Mouse (Mus musculus) thymus, postnatal 25 days (tissue): ENCODE measurements around the gene Gse1.

Experiments used
- DNase-seq: peaks from one replicate; pipeline ENCODE4 v3.0.0; 2022

Gse1 gene

DNA sequence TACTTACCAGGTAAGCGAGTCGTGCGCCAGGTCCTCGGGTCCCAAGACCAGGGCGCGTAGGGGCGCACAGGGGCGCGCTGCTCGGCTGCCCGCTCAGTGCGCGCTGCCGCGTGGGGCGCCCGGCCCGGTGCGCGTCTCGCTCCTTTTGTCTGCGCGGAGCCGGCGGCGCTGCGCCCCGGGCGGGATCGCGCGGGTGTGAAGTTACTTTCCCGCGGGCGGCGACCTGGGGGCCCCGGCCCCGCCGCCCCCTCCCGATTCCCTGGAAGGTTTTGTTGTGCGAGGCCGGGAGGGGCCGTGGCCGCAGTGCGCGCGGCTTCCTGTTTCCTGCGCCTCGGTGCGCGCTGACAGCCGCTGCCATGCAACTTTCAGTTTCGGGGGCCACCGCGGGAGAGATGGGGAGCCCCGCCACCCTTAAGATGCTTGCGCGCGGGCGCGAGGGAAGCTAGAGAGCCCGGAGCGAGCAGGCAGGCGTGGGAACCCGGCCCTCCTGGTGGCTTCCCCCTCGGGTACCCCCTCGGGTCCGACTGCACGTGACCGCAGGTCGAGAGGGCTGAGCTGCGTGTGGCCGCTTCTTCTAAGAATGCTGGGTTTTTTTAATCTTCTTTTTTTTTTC, 261.0 kb downstream of the Gse1 start:
- peak; percentile 93 for DNase-seq

DNA sequence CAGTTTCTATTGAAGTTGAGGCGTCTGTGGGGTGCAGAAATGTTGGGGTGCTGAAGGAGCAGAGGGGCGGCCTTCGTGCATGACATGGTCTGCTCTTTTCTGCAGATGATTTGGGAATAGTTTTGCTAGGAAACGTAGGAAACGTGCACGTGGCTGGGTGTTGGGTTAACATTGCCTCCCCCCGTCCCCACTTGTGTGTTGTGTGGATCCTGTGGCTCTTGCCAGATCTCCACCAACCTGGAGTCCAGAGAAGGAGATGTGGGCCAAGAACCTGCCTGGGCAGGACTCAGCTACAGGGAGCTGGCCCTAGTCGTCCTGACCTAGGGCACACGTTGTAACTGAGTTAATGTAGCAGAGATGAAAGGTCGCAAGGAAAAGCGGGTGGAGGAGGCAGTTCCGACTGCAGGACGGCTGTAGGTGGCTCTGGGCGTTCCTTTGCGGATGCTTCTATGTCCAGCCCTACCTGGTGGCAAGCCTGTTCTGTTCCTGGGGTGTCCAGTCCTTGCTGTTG, 261.6 kb downstream of the Gse1 start:
- peak; percentile 50 for DNase-seq

DNA sequence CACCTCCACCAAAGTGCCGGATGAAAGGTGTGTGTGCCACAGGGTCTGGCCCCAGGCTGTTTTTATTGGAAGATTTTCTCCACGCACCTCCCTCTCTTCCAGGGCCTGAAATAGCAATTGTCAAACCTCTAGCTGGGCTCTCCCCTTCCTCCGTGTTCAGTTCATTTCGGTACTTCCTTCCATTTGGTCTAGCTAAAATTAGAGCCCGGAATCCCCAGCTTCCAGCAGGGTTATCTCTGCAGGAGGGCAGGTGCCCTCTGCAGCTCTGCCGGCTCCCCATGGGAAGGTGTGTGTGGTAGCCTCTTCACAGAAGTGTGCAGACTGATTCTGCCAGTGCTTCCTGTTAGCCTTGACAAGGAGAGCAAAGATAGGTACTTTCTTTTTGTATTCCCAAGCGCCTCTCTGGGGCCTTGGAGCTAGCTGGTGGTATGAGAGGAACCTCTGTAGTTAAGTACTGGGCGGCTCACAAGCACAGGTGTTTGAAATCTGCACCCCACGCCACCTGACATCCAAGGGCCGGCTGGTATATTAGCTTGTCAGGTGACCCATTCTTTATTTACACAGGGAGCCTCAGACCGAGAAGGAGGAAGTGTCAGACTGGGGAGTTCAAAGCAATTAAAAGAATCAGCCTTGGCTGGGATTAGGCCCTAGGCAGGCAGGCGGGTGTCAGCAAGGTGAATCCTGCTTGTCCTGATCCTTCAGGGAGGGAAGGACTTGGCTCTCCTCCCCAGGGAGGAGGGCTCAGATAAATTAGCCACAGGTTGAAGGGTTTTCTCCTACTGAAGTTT, 262.3 kb downstream of the Gse1 start:
- DNase-seq, result peak; percentile 50

DNA sequence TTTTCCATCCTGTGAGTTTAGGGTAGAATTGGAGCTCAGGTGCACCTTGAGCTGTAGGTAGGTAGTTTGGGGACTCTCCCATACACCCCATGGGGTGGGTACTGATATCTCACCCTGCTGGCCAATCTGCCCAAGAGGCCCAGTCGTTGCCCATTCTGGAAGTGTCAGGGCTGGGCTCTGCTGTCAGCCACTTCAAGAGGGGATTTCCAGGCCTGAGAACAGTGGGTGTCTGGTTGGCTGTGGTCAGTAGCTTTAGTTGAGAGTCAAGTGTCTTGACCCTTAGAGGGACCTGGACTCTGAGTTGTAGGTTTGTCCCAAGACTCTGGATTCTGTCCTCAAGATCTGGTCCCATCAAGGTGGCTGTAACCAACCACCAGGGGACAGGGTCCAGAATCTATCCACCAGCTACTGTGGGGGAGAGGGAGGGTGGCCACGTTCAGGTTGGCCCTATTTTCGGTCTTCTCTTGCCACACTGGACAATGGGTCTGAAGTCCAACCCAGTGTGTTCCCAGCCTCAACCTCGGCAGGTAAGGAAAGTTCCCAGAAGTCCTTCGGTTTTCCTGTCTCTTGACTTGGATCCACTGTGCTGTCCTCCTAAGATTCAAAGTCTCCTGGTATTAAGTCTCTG, 263.0 kb downstream of the Gse1 start:
- no peak for DNase-seq

DNA sequence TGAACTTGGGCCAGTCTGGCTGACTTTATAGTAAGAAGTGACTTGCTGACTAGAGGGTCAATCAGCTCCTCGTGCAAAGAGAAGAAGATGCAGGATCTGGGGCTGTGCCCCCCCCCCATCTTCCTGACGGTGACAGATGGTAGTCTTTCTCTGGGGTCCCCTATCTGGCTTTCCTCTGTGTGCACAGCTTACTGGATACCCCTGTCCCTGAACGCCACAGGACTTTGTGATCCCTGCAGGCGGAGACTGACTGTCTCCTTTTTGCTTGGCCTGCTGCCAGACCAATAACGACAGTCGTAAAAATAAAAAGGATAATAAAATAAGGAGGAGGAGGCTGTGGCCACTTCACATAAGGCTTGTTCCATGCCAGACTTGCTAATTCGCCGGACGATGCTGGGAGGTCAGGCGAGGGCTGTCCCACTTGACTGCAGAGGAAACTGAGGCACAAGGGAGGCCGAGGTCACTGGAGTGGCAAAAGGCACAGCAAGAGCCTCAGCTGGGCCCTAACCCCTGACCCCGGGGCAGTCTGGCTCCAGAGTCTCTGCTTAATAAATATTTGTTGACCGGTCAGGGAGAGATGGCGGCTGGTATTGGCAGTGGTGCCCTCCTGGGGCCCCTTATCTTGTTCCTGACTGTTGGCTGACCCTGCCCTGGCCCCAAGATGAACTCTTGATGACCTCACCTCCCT, 264.1 kb downstream of the Gse1 start:
- no peak for DNase-seq

DNA sequence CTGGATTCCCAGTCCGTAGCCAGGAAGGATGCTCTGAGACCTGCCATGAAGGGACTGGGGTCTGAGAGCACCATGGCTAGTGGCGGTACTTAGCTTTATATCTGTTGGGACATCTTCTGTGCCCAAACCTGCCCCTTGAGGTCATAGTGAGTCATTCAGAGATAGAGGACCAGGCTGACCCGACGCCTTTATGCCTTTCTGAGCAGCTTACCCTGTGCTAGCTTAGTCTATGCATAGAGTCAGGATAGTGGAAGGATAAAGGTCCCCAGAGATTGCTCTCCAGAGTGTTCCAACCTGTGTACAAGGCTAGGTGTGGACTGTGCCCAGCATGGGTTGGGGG, 264.6 kb downstream of the Gse1 start:
- DNase-seq, result no peak

DNA sequence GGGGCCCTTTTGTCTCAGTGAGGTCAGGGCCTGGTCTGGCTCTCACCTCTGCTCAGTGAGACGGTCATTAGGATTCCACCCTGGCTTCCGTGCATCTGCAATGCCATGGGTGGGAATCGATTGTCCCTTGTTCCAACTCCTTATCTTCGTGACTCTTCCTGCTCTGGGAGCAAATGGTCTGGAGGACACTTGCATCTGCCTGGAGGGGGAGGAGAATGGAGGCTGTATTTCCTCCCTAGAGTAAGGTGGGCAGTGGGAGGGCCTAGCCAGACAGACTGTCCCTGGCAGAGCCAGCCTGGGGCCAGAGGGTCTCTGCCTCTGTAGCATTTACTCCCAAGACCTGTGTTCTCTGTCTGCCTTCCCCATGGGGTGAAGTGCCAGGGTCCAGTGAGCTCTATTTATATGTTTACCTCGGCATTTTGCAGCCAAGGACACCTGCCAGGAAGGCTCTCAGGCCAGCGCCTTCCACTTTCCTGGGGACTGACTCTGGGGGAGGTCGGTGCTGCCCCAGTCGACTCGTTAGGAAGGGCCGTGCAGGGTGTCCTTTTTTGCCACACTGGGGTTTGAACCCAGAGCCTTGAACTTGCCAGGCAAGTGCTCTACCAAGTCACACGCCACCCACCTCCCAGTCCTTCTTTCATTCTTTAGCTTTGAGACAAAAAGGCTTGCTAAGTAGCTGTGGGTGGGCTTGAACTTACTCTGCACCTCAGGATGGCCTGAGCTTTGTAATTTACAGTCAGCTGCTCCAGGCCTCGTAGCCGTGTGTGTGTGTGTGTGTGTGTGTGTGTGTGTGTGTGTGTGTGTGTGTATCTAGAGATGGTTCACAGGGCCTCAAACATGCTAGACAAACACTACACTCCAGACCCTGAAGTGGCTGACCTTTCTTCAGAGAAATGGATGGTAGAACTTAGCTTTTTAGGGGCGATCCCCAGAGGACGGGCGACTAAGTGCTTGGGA, 265.5 kb downstream of the Gse1 start:
- no peak for DNase-seq

DNA sequence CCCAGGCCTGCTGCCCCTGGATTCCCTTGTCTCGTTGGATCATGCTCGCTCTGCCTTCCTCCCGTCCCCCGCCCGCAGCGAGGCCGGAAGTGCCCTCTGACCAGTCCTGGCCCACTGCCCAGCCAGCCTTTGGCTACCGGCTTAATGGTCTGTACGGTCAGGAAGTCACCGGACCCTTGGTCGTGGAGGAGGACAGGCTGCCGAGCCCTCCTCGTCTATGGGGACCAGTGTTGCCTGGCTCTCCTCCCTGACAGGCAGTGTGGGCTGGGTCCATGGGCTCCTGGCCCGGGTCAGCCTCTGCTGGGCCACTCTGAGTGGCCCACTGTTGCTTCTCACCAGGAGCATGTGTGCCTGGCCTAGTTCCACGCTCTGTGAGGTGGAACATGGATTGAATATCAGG, 266.6 kb downstream of the Gse1 start:
- DNase-seq, result no peak

DNA sequence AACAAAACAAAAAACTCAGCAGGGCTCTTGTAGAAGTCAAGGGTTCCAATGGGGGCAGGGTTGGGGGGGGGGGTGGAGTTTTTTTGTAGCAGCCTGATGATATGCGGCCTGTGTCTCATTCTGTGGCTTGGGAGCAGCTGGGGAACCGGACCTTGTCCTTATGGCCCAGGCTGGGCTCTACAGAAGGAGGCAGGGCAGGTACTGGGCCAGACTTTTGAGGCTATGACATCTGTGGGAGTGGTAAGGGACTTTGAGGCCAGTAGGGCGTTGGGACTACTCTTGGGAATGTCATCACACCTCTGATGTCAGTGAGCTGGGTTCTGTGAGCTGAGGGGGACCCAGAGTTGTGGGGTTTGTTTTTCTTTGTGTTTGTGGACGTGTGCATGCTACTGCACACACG, 267.2 kb downstream of the Gse1 start:
- no peak for DNase-seq

DNA sequence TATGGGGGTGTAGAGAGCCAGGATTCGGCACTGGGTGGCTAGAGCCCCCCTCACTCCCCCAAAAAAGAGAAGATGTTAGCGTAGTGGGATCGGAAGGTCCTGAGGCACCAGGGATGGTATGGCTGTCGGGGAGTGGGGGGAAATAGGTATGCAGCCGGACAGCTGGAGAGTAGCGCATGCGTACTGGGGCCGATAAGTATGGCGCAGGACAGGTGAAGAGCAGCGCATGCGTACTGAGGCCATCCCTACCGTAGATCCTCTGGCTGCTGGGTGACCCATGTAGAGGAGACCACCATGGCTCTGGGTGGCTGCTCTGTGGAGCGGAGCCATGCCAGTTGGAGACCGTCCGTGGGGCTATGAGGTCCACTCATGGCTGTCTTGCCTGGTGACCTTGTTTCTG, 268.2 kb downstream of the Gse1 start:
- no peak for DNase-seq

DNA sequence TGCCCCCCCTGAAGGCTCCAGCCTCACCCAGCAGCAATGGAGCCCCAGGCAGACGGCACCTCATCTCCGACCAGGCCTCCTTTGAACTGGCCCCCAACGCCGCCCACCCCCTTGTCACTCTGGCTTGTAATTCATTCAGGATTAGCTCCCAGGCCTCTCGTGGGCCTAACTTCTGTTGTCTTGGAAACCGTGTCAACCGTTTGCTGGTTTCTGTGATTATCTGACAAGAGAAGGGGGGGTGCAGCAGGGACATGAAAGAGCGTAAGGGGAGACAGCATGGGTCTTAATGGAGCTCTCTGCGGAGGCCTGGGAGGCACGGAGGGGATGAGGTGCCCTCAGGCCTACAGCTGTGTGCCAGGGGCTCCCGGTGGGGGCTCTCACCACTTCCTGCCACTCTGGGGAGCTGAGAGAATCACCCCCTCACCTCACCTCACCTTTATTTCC, 269.3 kb downstream of the Gse1 start:
- peak; percentile 88 for DNase-seq

DNA sequence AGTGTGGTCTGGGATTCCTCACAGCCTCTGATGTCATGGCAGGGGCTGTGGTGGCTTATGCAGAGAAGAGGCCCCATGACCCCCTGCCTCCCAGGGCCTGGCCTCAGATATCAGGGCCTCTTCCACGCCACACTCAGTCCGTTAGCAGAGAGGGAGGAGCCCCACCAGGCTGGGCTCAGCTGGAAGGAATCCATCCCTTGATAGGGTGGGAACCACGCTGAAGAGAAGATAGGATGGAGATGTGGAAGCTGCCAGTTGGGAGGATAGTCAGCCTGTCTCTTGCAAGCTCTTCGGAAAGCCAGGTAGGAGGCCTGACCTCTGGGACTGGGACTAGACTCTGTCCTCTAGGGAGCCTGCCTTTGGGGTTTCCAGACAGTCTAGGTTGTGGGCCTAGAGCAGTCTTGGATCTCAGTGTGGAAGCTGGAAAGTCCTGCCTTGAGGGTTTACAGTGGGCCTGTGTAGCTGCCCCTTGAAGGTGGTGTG, 270.1 kb downstream of the Gse1 start:
- no peak for DNase-seq

DNA sequence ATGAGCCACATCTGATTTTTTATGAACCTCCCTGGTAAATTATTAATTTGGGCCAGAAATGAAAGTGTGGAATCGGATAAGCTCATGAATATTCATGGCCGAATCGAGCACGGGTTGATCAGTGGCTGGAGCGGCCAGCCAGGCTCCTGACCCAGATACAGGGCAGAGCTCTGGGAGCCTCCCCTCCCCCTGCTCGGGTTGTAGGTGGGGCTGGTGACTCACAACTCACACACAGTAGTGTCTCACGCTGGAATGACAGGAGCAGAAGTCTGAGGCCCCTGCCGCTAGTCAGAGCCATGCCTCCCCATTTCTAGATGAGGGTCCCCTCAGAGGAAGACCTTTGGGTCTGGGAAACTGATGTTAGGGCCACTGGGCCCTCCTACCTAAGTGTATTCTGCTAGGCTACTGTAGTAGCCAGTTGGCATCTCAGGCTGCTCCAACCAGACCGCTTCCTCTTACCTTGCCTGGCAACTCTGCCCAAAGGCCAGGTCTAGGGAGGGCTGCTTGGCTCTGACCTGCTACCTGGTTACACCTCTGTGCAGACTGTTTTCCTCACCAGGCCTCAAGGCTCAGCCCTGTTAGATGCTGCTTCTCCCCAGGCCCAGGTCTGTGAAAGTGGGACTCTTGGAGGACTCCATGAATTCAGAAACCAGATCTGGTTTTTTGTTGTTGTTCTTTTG, 270.8 kb downstream of the Gse1 start:
- DNase-seq, result no peak

DNA sequence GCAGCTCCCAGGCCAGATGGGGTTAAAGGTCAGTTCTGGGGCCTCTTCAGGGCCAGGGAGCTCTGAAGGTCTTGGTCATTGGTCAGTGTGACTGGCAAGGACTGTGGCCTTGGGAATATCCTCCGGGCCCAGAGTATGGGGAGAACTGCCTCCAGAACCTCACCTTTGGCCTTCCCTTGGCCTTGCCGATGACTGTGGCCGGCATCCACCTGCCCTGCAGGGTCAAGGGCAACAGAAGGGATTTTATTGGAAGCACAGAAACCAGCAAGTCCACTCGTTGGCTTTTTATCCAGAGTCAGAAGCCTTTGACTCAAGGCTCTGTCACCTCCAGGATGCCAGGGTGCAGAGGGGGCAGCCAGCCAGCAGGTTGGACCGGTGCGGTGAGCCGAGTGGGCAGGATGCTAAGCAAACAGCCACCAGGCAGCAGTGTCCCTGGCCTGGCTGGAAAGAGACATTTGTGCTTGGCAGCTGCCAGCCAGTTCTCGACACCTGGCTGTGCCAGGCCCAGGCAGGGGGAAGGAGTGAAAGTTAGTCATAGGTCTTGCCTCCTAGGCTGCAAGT, 272.5 kb downstream of the Gse1 start:
- DNase-seq, result peak; percentile 51

DNA sequence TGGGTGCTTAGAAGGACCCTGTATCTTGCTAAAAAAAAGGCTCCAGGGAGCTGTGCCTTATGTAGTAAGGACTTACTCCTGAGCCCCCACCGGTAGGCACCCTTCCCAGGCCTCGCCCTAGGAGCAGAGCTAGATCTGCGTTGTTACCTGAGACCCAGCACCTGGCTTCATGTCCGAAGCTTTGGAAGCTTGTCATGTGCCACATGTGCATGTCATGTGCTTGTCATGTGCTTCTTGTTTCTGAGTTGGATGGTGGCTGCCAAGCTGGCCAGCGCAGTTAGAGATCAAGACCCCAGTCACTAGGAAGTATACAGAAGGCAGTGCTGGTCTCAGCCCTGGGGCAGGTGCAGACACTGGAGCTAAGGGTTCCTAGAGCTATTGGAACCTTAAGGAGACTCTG, 273.2 kb downstream of the Gse1 start:
- DNase-seq, result no peak

DNA sequence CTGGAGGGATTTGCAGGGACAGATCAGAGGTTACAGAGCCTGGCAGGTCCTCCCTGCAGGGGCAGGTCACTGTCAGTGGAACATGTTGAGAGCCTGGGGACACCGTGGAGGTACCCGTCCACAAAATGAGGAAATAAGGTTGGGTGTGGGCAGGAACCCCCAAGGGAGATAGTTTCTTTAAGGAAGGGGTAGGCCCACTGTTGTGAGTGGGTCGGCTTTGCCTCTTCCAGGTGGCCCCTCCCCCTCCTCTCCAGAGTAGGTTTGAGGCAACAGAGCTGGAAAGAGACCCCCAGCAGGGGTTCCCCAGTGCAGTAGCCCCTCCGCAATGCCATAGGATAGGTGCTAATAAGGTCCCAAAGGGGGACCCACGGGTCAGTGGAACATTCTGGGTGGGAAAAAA, 274.2 kb downstream of the Gse1 start:
- no peak for DNase-seq

DNA sequence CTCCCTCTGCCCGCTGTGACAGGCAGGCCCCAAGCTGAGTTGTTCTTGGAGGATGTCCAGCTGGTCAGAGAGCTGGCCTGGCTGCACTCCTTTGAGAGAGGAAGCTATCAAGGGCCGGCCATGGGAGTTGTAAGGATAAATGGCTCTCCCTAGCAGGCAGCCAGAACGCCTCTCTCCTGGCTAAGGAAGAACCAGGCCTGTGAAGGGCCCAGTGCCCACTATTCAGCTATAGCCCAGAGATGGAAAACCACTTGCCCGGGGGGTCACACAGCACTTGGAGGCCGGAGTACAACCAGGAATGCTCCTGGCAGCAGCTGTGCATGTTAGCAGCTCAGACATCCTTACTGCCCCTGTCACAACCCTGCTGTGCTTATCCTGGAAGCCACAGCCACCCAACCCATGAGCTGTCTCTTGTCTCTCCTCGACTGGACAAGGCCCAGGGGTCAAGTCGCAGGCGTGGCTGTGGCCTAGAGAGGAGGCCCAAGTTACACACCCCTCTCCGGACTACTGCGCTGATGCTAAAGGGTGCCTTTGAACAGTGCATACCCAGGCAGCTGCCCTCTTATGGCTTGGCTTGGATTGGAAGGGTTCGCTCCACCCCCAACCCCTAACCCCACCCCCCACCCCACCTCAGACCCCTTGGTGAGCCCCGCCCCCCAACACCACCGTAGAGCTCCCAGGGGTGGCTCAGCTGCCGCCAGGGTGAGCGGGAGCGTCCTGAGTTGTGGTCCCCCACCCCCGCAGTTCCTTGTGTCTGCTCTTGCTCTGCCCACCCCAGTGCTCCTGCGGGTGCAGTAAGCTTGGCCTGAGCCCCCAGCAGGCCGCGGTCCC, 276.2 kb downstream of the Gse1 start:
- peak; percentile 84 for DNase-seq

DNA sequence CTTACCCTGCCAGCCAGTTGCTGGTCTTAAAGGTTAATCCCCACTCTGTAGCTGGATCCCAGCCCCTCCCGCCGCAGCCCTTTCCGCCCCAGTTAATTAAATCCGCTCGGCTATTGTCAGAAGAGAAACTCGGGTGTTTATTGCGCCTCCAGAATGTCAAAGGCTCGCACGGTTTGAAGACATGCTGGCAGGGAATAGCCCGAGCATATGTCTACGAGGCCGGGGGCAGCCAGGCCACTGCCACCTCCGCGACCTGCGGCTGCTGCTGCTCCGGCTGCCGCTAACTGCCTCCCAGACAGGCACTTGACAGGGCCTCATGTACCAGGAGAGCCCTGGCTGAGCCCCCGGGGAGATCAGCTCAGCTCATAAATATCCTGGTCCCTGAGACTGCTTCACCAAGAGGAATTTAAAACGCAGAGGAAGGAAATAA, 276.8 kb downstream of the Gse1 start:
- DNase-seq, result peak; percentile 64

DNA sequence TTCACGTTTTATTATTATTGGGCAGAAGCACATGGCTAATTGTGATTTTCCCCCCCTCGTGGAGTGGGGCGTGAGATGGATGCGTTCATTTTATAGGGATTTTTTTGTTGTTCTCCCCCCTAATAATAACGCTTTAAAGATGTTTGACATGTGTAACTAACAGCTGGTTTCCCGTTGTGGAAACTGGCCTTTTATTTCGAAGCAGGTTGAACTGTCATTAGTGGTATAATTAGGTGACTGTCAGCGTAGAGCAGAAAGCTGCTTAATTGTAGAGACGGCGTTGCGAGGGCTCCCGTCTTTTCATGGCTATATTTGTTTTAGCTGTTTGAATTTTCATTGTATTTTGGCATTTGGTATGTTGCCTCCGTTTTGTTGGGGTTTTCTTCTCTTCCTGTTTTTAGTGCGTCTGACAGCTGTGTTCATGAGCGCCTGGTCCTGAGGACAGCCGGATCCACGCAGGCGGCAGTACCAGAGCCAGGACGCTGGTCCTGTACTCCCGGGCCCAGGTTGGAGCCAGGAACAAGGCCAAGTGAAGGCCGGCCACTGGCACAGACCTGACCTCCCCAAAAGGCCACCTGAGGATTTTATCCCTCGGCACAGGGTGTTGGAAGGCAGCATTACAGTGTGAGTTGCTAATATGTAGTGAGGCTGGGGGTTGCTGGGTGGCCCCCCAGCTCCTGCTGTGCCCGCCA, 277.5 kb downstream of the Gse1 start:
- DNase-seq, result no peak

DNA sequence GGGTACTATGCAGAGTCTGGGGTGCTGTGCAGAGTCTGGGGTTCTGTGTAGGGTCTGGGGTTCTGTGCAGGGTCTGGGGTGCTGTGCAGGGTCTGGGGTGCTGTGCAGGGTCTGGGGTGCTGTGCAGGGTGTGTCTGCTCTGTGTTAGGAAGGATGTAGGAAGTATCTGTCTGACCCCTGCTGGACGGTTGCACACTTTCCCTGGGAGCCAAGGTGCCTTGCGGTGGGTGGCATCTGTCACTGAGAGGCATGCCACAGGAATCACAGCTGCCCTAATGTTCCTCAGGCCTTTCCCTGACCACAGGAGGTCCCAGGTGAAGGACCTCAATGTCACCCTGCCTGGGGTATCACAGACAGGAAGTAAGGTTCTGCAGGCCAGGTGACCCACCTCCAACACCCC, 278.3 kb downstream of the Gse1 start:
- DNase-seq, result peak; percentile 65
